Mouse (Mus musculus) stomach, embryonic 15.5 days (tissue): ENCODE data around the gene Mamdc2. TPM values are rescaled to one million over a fixed set of nuclear protein-coding genes. Genes with fewer than 3 reads are reported as not detected.

Experiments used
- ATAC-seq: fragments of 200-750 bp; cut with Nextera tagmentation; 2 replicates; pipeline ENCODE4 v1.8.0; 2017; ENCODE audit warnings: low read depth, moderate number of reproducible peaks, moderate TSS enrichment; ENCODE audit not compliant: insufficient read depth, low FRiP score
- H3K27ac ChIP-seq: fragments of 300-500 bp; sonication (generic); 2 replicates; pipeline ENCODE4 v1.5.1; 2015; ENCODE audit warnings: mild to moderate bottlenecking, inconsistent platforms
- H3K27me3 ChIP-seq: fragments of 300-500 bp; sonication (generic); replicated peaks from 2 replicates; pipeline ENCODE4 v1.6.1; 2015; ENCODE audit warnings: inconsistent platforms
- H3K36me3 ChIP-seq: fragments of 300-500 bp; sonication (generic); 2 replicates; pipeline ENCODE4 v1.6.1; 2015; ENCODE audit warnings: inconsistent platforms
- H3K4me1 ChIP-seq: fragments of 300-500 bp; sonication (generic); 2 replicates; pipeline ENCODE4 v1.6.1; 2015; ENCODE audit warnings: inconsistent platforms
- H3K4me2 ChIP-seq: fragments of 300-500 bp; sonication (generic); 2 replicates; pipeline ENCODE4 v1.6.1; 2015; ENCODE audit warnings: mild to moderate bottlenecking, inconsistent platforms
- H3K4me3 ChIP-seq: fragments of 300-500 bp; sonication (generic); replicated peaks from 2 replicates; pipeline ENCODE4 v1.5.1; 2015; ENCODE audit warnings: inconsistent platforms
- H3K9ac ChIP-seq: fragments of 300-500 bp; sonication (generic); 2 replicates; pipeline ENCODE4 v1.6.1; 2015; ENCODE audit warnings: inconsistent platforms
- H3K9me3 ChIP-seq: fragments of 300-500 bp; sonication (generic); 2 replicates; pipeline ENCODE4 v1.6.1; 2016; ENCODE audit warnings: inconsistent platforms
- WGBS: fragments of 180-500 bp; shearing (Covaris S2); methylation state at CpG from one replicate; pipeline ENCODE4 v1.1.7; 2015; 5-methylcytosine and 5-hydroxymethylcytosine counted together
- polyA plus RNA-seq: library from polyadenylated mRNA; unstranded; fragments of >200 nt; fragmentation: Nextera tagmentation; extraction: Ambion mirVana; gene quantifications from 2 replicates; pipeline ENCODE4 v1.2.1, GENCODE M21; 2015

Mamdc2 gene
- polyA plus RNA-seq, 1 experiment from 2014 or later = 4.1 TPM

- Histone ChIP-seq H3K36me3 (no peaks in the 10 kb centered on the region), H3K9ac (no peak overlapping the region), H3K4me3 (no peak overlapping the region), H3K27ac (no peak overlapping the region), H3K27me3 (no peaks in the 10 kb centered on the region), H3K4me1 (no peaks in the 10 kb centered on the region), H3K4me2 (no peak overlapping the region), H3K9me3 (no peaks in the 10 kb centered on the region)
- 81% methylated on average over 1 of the region's 1 CpGs for WGBS
- ATAC-seq = no peak
Observed at GRCm38 (mm10) chr19:23298917-23299316, 149.3 kb downstream of the Mamdc2 start.

- ATAC-seq = no peak
- Histone ChIP-seq H3K27me3 (no peaks in the 10 kb centered on the region), H3K36me3 (no peaks in the 10 kb centered on the region), H3K4me3 (no peak overlapping the region), H3K4me2 (no peak overlapping the region), H3K4me1 (no peaks in the 10 kb centered on the region), H3K9me3 (no peaks in the 10 kb centered on the region), H3K9ac (no peak overlapping the region), H3K27ac (no peak overlapping the region)
Observed at GRCm38 (mm10) chr19:23297191-23297590, 151.1 kb downstream of the Mamdc2 start.

- no peak for ATAC-seq
- Histone ChIP-seq H3K4me3 (no peak overlapping the region), H3K27ac (no peak overlapping the region), H3K36me3 (no peaks in the 10 kb centered on the region), H3K4me2 (no peak overlapping the region), H3K4me1 (no peaks in the 10 kb centered on the region), H3K27me3 (no peaks in the 10 kb centered on the region), H3K9ac (no peak overlapping the region), H3K9me3 (no peaks in the 10 kb centered on the region)
- WGBS = 66% methylated on average over 1 of the region's 1 CpGs
Observed at GRCm38 (mm10) chr19:23289251-23289650, 159.0 kb downstream of the Mamdc2 start.

GRCm38 (mm10) chr19:23281911-23282660, 166.2 kb downstream of the Mamdc2 start:
- WGBS = 57% methylated on average over 8 of the region's 8 CpGs
- H3K9me3 ChIP-seq = no peaks in the 10 kb centered on the region
- H3K36me3 ChIP-seq = no peaks in the 10 kb centered on the region
- H3K4me2 ChIP-seq = no peak overlapping the region
- no peaks in the 10 kb centered on the region for H3K27me3 ChIP-seq
- no peaks in the 10 kb centered on the region for H3K4me1 ChIP-seq
- no peak overlapping the region for H3K4me3 ChIP-seq
- no peak overlapping the region for H3K9ac ChIP-seq
- no peak for ATAC-seq
- no peak overlapping the region for H3K27ac ChIP-seq

GRCm38 (mm10) chr19:23274054-23274724, 174.1 kb downstream of the Mamdc2 start:
- no peak overlapping the region for H3K9ac ChIP-seq
- no peak overlapping the region for H3K27ac ChIP-seq
- 92% methylated on average over 2 of the region's 4 CpGs for WGBS

GRCm38 (mm10) chr19:23273355-23274053, 174.7 kb downstream of the Mamdc2 start, which contains the start of gene Smc5:
Smc5 (minus strand) TSS chr19:23273897.
- Histone ChIP-seq H3K27ac (peak within 1 kb of the TSS; percentile 77), H3K9ac (peak within 1 kb of the TSS; percentile 91), H3K9me3 (no peaks in the 10 kb centered on the region), H3K27me3 (no peaks in the 10 kb centered on the region), H3K4me3 (peak within 1 kb of the TSS; percentile 81), H3K36me3 (no peaks in the 10 kb centered on the region), H3K4me1 (no peaks in the 10 kb centered on the region), H3K4me2 (peak within 1 kb of the TSS; percentile 63)
- under 1% methylated on average over 69 of the region's 69 CpGs for WGBS
- ATAC-seq = peak; percentile 95

More at GRCm38 (mm10) chr19:23274054-23274724, 174.1 kb downstream of the Mamdc2 start:
- H3K9me3 ChIP-seq = no peaks in the 10 kb centered on the region
- no peaks in the 10 kb centered on the region for H3K27me3 ChIP-seq
- peak overlapping the region; percentile 63 for H3K4me2 ChIP-seq
- ATAC-seq = peak; percentile 12; the same call in 1 of the 2 replicates
- H3K4me1 ChIP-seq = no peaks in the 10 kb centered on the region
- H3K36me3 ChIP-seq = no peaks in the 10 kb centered on the region
- H3K4me3 ChIP-seq = peak overlapping the region; percentile 81

- Histone ChIP-seq H3K27me3 (no peaks in the 10 kb centered on the region), H3K36me3 (peaks cover 22% of the 10 kb centered on the region)
- WGBS = 92% methylated on average over 9 of the region's 9 CpGs
Observed at GRCm38 (mm10) chr19:23256771-23257170, 191.5 kb downstream of the Mamdc2 start.

More at GRCm38 (mm10) chr19:23256771-23257170, 191.5 kb downstream of the Mamdc2 start:
- no peak for ATAC-seq
- Histone ChIP-seq H3K9me3 (no peaks in the 10 kb centered on the region), H3K9ac (no peak overlapping the region), H3K27ac (no peak overlapping the region), H3K4me1 (no peaks in the 10 kb centered on the region), H3K4me3 (no peak overlapping the region), H3K4me2 (no peak overlapping the region)

Other genes starting within 250 kb of the Mamdc2 start
- gene Smc5, start 174.5 kb downstream of the Mamdc2 start, polyA plus RNA-seq = 27.4 and 28.9 TPM in 2 replicates
- gene 1700028P14Rik, start 204.4 kb upstream of the Mamdc2 start, polyA plus RNA-seq = not detected in 2 replicates
- 3.8 and 4.3 TPM in 2 replicates for gene Ptar1, start 239.0 kb upstream of the Mamdc2 start, polyA plus RNA-seq